Mouse (Mus musculus): ENCODE data around the gene Thsd4.

DNA sequence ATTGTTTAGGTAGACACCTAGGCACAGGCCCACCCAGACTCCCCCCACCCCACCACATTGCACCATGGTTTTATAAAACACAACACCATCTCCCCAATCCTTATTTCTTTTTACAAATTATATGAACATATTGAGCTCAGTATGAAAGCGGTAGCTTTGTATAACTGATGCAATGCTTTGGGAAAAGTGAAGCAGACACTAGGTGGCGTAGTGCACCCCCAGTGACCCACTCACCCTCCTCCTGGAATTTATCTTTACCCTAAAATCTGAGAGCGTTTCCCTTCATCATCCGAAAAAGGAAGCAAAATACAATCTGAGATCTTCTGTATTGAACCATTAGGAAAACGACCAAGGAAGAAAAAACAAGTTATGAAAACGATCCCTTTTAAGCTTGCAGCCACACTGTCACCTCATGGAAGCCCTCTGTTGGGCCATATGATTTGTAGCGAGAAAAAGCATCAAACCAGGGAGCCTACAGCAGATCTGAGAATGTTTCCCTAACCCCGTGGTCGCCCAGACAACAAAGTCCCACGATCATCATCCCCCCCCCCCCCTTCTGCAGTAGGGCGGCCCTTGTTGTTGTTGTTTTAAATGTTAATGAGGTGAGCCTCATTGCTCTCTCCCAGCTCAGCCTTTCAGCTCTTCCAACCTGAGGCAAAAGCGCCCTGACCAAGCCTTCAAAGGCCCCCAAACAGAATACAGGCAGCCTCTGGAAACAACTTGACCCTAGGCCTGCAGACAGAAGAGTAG is 246.3 kb downstream of the Thsd4 start:
- TF ChIP-seq POLR2A (IDR thresholded peaks at IDR 0.05; ENCODE audit: extremely low read depth, insufficient read depth, low read length) (no peak), CTCF (IDR thresholded peaks at IDR 0.05; ENCODE audit: low read depth, low read length) (peak; percentile 23; the same call in 1 of the 2 replicates)
